Mouse (Mus musculus) hindbrain, embryonic 13.5 days (tissue): ENCODE measurements around the gene Adora1. TPM values are rescaled to one million over a fixed set of nuclear protein-coding genes. Genes with fewer than 3 reads are reported as not detected.
A peak's percentile ranks its signal among the peaks of the same experiment; 100 is the strongest.

Experiments
- ATAC-seq: fragments of 200-750 bp; cut with Nextera tagmentation; 2 replicates; pipeline ENCODE4 v1.8.0; 2017; ENCODE audit warnings: moderate TSS enrichment; ENCODE audit not compliant: low FRiP score
- H3K27ac ChIP-seq: fragments of 300-500 bp; sonication (generic); 2 replicates; pipeline ENCODE4 v1.5.1; 2015; ENCODE audit warnings: inconsistent platforms, mild to moderate bottlenecking, moderate library complexity
- H3K27me3 ChIP-seq: fragments of 300-500 bp; sonication (generic); 2 replicates; pipeline ENCODE4 v1.6.1; 2015; ENCODE audit warnings: mild to moderate bottlenecking, inconsistent platforms
- H3K36me3 ChIP-seq: fragments of 300-500 bp; sonication (generic); 2 replicates; pipeline ENCODE4 v1.6.1; 2015; ENCODE audit warnings: mild to moderate bottlenecking, inconsistent platforms
- H3K4me1 ChIP-seq: fragments of 300-500 bp; sonication (generic); replicated peaks from 2 replicates; pipeline ENCODE4 v1.6.1; 2015; ENCODE audit warnings: inconsistent platforms
- H3K4me2 ChIP-seq: fragments of 300-500 bp; sonication (generic); 2 replicates; pipeline ENCODE4 v1.6.1; 2015; ENCODE audit warnings: inconsistent platforms, mild to moderate bottlenecking, moderate library complexity
- H3K4me3 ChIP-seq: fragments of 300-500 bp; sonication (generic); 2 replicates; pipeline ENCODE4 v1.5.1; 2015; ENCODE audit warnings: mild to moderate bottlenecking, inconsistent platforms
- H3K9ac ChIP-seq: fragments of 300-500 bp; sonication (generic); 2 replicates; pipeline ENCODE4 v1.6.1; 2015; ENCODE audit warnings: mild to moderate bottlenecking, inconsistent platforms
- H3K9me3 ChIP-seq: fragments of 300-500 bp; sonication (generic); 2 replicates; pipeline ENCODE4 v1.6.1; 2016; ENCODE audit warnings: inconsistent platforms
- WGBS: fragments of 180-500 bp; shearing (Covaris S2); methylation state at CpG from one replicate; pipeline ENCODE4 v1.1.7; 2015; 5-methylcytosine and 5-hydroxymethylcytosine counted together
- polyA plus RNA-seq: library from polyadenylated mRNA; unstranded; fragments of >200 nt; fragmentation: Nextera tagmentation; extraction: Ambion mirVana; gene quantifications from 2 replicates; pipeline ENCODE4 v1.2.1, GENCODE M21; 2015

Gene Adora1
- polyA plus RNA-seq, 1 experiment from 2014 or later: 10.2 TPM

DNA sequence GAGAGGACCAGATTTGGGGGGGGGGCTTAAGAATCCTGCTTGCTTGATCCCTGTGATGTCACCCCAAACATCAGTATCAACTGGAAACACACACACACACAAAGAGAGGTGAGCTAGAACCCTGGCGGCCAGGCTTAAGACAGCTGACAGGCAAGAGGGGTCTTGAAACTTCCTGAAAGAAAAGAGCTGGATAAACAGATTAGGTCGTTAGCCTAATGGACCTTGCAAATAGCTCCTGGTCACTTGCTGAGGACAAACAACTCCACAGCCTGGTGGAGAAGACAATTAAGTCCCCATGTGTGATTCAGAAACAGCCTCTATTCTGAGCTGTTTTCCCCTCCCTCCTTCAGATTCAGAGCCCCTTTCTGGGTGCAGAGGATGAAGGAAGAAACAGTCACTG is 23.6 kb downstream of the Adora1 start:
- Histone ChIP-seq H3K4me1 (peaks cover 25% of the 10 kb centered on the region), H3K4me3 (no peak overlapping the region), H3K36me3 (no peaks in the 10 kb centered on the region), H3K27ac (peak overlapping the region; percentile 48; the same call in 1 of the 2 replicates), H3K9me3 (no peaks in the 10 kb centered on the region), H3K4me2 (no peak overlapping the region), H3K9ac (no peak overlapping the region), H3K27me3 (0 out of 2 replicates have a peak, but pooled peaks cover 4% of the 10 kb centered on the region)
- ATAC-seq: no peak
- WGBS: 13% methylated on average over 2 of the region's 2 CpGs

DNA sequence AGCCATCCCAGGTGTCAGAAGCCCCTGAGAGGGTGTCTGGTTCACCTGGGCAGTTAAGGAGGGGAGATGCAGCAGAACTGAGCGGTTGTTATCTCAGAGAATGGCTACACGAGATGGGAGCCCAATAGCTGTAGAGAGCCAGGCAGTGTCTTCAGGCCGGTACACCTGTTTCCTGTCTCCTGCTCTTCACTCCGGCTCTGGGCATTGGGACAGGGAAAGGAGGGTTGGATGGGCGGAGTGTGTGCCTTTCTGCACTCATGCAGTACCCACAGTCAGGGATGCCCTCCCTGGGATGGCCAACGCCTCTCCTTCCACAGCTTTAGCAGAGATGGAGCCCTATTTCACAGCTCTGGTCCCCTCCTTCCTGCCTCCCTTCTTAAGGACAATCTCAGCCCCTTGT is 24.2 kb downstream of the Adora1 start:
- Histone ChIP-seq H3K27ac (no peak overlapping the region; the same call in 1 of the 2 replicates), H3K27me3 (0 out of 2 replicates have a peak, but pooled peaks cover 4% of the 10 kb centered on the region), H3K36me3 (no peaks in the 10 kb centered on the region), H3K4me1 (peaks cover 25% of the 10 kb centered on the region), H3K4me2 (no peak overlapping the region), H3K9me3 (no peaks in the 10 kb centered on the region), H3K9ac (no peak overlapping the region), H3K4me3 (no peak overlapping the region)
- 84% methylated on average over 6 of the region's 6 CpGs for WGBS
- no peak for ATAC-seq

DNA sequence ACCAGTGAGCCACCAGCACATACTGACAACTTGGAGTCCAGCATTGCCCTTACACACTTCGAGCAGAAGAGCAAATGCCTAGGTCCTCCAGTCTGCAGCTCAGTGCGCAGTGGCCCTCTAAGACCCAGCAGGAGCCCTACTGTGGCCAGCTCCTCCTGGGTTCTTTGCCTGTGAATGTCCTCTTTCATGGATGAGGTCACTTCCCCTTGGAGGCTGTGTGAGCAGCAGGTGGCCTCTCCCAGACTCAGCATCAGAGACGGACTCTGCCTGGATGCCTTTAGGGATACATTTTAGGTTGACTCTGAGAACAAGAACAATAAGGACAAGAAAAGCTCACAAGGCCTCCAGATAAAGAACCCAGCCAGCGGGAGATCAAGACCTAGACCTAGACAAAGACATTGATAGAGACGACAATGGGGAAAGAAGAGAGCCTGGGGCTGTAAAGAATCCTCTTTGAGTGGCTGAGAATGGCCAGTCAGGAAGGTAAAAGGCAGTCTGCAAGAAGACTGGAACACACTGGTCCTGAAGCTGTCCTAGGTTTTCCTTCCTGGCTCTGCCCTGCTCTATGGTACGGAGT is 25.0 kb downstream of the Adora1 start:
- ATAC-seq: no peak
- Histone ChIP-seq H3K4me3 (no peak overlapping the region), H3K9ac (no peak overlapping the region), H3K9me3 (no peaks in the 10 kb centered on the region), H3K27ac (no peak overlapping the region), H3K4me1 (peaks cover 22% of the 10 kb centered on the region), H3K36me3 (no peaks in the 10 kb centered on the region), H3K4me2 (no peak overlapping the region), H3K27me3 (0 out of 2 replicates have a peak, but pooled peaks cover 4% of the 10 kb centered on the region)
- 51% methylated on average over 6 of the region's 6 CpGs for WGBS

DNA sequence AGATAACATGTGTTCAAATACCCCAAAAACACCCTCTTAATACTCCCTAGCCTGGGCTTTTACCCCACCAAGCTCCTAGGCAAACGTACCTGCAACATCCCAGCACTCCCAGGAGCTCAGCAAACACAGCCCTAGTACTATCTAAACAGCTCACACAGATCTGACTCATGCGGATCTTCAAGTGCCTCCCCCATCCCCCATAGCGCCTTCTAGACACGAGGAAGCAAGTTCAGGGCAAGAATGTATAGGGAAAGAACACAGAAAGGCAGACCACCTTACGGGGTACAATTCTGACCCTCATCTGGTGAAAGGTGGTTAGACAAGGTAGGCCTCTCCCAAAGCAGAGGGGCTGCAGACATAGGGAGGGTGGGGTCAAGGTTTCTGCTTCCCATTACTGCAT is 29.1 kb downstream of the Adora1 start:
- ATAC-seq: no peak
- H3K4me2 ChIP-seq: no peak overlapping the region
- WGBS: 60% methylated on average over 5 of the region's 5 CpGs
- 0 out of 2 replicates have a peak, but pooled peaks cover 4% of the 10 kb centered on the region for H3K36me3 ChIP-seq
- H3K9ac ChIP-seq: no peak overlapping the region
- H3K4me3 ChIP-seq: no peak overlapping the region
- H3K27me3 ChIP-seq: no peaks in the 10 kb centered on the region
- peaks cover 18% of the 10 kb centered on the region for H3K4me1 ChIP-seq
- H3K27ac ChIP-seq: no peak overlapping the region
- no peaks in the 10 kb centered on the region for H3K9me3 ChIP-seq

DNA sequence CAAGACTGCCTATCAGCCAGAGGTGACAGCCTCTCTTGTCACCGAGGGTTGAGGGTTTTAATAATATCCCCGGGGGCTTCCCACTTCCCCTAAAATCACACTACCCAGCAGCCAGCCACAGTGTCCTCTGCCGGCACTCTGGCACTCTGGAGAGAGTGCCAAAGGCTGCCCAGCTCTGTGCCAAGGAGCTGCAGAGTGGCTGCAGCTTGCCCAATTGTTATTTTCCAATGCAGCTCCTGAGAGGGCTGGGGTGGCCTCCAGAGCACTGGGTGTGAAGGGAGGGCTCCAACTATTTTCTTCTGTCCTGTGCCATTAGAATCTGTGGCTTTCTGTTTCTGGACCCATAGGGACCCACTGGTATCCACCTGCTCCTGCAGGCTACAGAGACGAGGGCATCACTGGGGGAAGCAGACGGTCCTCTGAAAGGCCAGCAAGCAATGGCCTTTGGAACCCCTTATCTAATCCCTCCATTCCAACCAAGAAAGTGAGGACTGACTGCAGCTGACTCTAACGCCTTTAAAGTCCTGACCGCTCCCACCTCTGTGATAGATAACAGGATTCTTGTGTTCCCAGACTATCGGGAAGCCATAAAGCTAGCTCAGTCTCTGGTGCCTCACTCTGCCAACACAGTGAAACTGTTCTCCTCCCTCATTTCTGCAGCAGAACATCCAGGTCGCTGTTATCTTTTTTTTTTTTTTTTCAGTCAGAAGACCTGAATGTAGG is 29.8 kb downstream of the Adora1 start:
- Histone ChIP-seq H3K27me3 (no peaks in the 10 kb centered on the region), H3K4me2 (no peak overlapping the region), H3K27ac (no peak overlapping the region), H3K4me1 (peaks cover 12% of the 10 kb centered on the region), H3K36me3 (0 out of 2 replicates have a peak, but pooled peaks cover 4% of the 10 kb centered on the region), H3K4me3 (no peak overlapping the region), H3K9ac (no peak overlapping the region), H3K9me3 (no peaks in the 10 kb centered on the region)
- WGBS: 58% methylated on average over 9 of the region's 9 CpGs
- no peak for ATAC-seq

DNA sequence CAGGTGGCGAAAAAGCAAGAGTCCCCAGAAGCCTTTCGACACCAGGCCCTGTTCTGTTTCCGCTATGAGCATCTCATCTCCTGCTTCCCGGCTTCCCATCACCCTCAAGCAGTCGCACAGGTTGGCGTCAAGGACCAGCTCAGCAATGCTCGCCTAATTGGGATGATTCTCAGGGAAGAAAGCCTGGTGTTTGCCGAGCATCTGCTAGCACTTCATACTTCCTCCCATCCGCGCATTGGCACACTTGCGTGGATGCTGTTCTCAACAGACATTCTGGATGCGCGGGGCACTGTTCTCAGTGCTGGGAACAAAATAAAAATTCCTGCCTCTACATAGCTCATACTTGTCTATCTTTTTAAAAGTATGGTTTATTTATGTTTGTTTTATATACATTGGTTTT is 31.0 kb downstream of the Adora1 start:
- H3K27me3 ChIP-seq: no peaks in the 10 kb centered on the region
- no peak overlapping the region for H3K9ac ChIP-seq
- H3K4me2 ChIP-seq: no peak overlapping the region
- no peak for ATAC-seq
- WGBS: 95% methylated on average over 13 of the region's 13 CpGs
- peaks cover 11% of the 10 kb centered on the region for H3K4me1 ChIP-seq
- 0 out of 2 replicates have a peak, but pooled peaks cover 4% of the 10 kb centered on the region for H3K36me3 ChIP-seq
- no peak overlapping the region for H3K27ac ChIP-seq
- no peaks in the 10 kb centered on the region for H3K9me3 ChIP-seq
- no peak overlapping the region for H3K4me3 ChIP-seq

DNA sequence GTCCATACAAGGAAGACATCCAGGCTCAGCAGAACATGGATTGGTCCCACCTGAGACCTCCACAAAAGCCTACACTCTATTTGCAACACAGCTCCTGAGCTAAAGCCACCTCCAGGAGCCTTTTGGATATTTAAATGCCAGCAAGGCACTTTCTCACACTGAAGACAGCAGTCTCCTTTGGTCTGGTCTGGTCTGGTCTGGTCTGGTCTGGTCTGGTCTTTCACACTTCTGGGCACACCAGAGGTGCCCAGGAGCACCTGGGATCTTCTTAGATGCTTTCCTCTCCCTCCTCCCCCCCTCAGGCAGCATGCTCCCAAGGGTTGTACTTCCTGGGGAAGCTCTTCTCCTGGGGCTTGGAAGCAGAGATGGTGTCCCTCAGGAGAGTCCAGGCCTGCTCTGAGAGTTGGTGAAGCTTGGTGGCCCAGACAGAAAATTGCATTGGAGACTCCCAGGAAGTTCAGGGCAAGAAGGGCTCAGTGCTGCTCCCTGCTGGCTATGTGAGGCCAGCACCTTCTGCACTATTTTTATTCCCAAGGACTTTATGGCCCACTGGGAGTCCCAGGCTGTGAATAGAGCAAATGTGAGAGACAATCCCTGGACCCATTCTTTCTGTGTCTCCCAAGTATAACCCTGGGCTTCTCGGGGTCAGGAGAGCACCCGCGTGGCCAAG is 33.3 kb downstream of the Adora1 start:
- no peak; the same call in 1 of the 2 replicates for ATAC-seq
- Histone ChIP-seq H3K9ac (no peak overlapping the region), H3K27me3 (no peaks in the 10 kb centered on the region), H3K36me3 (0 out of 2 replicates have a peak, but pooled peaks cover 4% of the 10 kb centered on the region), H3K4me1 (peaks cover 18% of the 10 kb centered on the region), H3K27ac (no peak overlapping the region), H3K4me3 (no peak overlapping the region), H3K4me2 (no peak overlapping the region), H3K9me3 (no peaks in the 10 kb centered on the region)
- 36% methylated on average over 3 of the region's 3 CpGs for WGBS

DNA sequence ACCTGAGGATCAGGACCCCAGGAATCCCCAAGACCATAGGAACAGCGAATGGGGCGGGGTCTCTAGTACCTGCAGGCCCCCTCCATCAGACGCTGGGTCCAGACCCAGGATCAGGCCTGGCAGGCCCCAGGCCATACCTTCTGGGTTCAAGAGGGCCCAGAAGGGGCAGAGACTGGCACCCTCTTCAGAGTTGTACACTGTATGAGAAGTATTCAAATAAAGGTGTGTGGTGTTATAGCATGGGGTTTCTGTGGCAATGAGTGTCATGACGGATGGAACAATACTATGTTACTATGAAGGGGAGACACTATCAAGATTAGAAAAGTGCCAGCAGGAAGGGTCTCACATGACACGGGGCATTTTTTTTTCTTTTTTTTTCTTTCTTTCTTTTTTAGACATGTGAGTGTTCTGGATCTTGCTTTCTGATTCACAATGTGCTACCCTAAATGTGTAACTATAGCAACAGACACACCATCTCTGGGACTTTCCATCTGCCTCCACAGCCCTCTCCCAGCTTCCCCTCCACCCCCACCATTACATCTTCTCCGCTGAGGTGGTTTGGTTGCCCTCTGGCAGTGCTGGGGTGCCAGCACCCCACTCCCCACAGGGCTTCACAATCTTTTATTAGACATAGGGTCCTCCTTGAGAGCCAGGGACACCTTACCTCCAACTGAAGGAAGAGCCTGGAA is 34.1 kb downstream of the Adora1 start:
- 84% methylated on average over 6 of the region's 6 CpGs for WGBS
- Histone ChIP-seq H3K27ac (no peak overlapping the region), H3K9me3 (no peaks in the 10 kb centered on the region), H3K27me3 (no peaks in the 10 kb centered on the region), H3K4me1 (peaks cover 20% of the 10 kb centered on the region), H3K9ac (no peak overlapping the region), H3K4me2 (no peak overlapping the region), H3K36me3 (0 out of 2 replicates have a peak, but pooled peaks cover 4% of the 10 kb centered on the region), H3K4me3 (no peak overlapping the region)
- ATAC-seq: no peak

DNA sequence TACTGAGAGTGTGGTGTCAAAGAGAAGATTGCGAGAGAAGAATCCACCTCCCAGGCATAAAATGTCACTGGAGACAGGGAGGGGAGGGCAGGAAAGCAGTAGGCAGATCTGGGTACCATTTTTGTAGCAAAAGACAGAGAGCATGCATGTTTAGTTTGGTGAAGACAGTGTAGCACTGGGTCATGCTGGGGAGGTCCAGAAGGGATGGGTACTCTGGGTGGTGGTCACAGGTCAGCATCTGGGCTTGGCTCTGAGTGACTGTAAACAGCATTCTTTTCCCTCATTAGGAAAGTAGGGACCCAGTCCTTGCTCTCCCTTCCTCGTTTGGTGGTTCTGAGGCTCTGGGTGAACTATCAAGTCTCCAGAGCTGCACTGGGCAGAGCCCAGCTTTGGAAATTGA is 34.8 kb downstream of the Adora1 start:
- Histone ChIP-seq H3K4me3 (no peak overlapping the region), H3K36me3 (0 out of 2 replicates have a peak, but pooled peaks cover 4% of the 10 kb centered on the region), H3K27me3 (no peaks in the 10 kb centered on the region), H3K4me2 (no peak overlapping the region), H3K9me3 (no peaks in the 10 kb centered on the region), H3K4me1 (peaks cover 23% of the 10 kb centered on the region), H3K9ac (no peak overlapping the region), H3K27ac (no peak overlapping the region)
- WGBS: 73% methylated on average over 2 of the region's 2 CpGs
- ATAC-seq: no peak

DNA sequence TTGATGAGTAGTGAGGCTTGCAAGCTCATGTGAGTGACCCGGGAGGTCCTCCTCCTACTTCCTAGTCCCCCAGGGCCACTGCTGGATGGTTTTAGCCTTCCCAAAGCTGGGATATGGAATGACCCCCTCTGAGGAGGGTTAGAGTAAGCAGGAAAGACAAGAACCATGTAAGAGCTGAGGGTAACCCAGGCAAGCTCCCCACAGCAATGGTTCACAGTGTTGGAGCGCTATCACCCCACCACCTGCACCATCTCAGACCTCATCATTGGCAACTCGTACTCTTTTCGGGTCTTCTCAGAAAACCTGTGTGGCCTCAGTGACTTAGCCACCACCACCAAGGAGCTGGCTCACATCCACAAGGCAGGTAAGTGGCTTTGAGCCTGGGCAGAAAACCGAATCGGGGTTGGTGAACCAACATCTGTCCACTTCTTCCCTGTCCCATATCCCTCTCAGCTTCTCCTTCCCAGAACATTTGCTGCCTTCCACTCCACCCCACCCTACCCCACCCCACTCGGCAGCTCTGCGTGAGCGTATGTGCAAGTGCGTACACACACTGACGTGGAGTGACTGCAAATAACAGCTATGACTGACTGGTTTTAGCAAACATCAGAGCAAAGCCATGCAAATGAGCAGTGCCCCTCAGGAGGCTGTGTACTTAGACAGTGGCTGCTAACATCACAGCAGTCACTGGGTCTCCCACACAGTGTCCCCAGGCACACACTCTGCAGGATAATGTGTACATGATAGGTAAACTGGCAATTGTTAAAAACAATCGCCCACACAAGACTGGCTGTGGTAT is 36.8 kb downstream of the Adora1 start:
- ATAC-seq: no peak
- Histone ChIP-seq H3K4me3 (no peak overlapping the region), H3K27me3 (no peaks in the 10 kb centered on the region), H3K9ac (no peak overlapping the region; the same call in 1 of the 2 replicates), H3K4me2 (no peak overlapping the region), H3K27ac (no peak overlapping the region), H3K9me3 (no peaks in the 10 kb centered on the region), H3K4me1 (peaks cover 27% of the 10 kb centered on the region), H3K36me3 (0 out of 2 replicates have a peak, but pooled peaks cover 4% of the 10 kb centered on the region)
- WGBS: 81% methylated on average over 12 of the region's 12 CpGs

DNA sequence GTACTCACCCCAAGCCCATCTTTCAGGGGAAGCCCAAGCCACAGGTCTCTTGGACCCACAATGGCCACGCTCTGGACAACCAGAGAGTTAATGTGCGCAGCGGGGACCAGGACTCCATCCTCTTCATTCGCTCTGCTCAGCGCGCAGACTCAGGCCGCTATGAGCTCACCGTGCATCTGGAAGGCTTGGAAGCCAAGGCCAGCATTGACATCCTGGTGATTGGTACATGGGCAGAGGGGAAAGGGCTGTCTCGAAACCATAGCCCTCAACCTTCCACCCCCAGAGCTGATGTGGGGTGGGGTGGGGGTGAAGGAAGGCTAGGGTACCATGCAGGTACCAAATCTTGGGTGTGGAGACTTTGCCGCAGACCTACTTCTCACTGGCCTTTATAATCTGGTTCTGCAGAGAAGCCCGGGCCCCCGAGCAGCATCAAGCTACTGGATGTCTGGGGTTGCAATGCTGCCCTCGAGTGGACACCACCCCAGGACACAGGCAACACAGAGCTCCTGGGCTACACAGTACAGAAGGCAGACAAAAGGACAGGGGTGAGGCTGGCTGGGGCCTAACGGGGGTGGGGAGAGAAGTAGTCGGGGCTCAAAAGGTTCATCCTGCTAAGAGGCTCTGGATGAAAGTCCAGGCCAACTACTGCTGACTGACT is 37.8 kb downstream of the Adora1 start:
- WGBS: 83% methylated on average over 15 of the region's 15 CpGs
- no peaks in the 10 kb centered on the region for H3K9me3 ChIP-seq
- H3K4me3 ChIP-seq: no peak overlapping the region
- H3K27ac ChIP-seq: no peak overlapping the region
- ATAC-seq: no peak
- H3K4me2 ChIP-seq: no peak overlapping the region
- H3K4me1 ChIP-seq: peaks cover 28% of the 10 kb centered on the region
- H3K27me3 ChIP-seq: no peaks in the 10 kb centered on the region
- no peaks in the 10 kb centered on the region for H3K36me3 ChIP-seq
- H3K9ac ChIP-seq: no peak overlapping the region
